Mouse (Mus musculus): ENCODE data around the gene Slc25a53. TPM values are rescaled to one million over a fixed set of nuclear protein-coding genes. Genes with fewer than 3 reads are reported as not detected.
A peak's percentile ranks its signal among the peaks of the same experiment; 100 is the strongest.
"Not testable (repeated sequence)": the region's sequence is repeated elsewhere in the genome, so short reads cannot be mapped to it uniquely, and the experiment has no call there.

Slc25a53 gene
- polyA plus RNA-seq, 1 experiment from 2014 or later, result 12.4 TPM

DNA sequence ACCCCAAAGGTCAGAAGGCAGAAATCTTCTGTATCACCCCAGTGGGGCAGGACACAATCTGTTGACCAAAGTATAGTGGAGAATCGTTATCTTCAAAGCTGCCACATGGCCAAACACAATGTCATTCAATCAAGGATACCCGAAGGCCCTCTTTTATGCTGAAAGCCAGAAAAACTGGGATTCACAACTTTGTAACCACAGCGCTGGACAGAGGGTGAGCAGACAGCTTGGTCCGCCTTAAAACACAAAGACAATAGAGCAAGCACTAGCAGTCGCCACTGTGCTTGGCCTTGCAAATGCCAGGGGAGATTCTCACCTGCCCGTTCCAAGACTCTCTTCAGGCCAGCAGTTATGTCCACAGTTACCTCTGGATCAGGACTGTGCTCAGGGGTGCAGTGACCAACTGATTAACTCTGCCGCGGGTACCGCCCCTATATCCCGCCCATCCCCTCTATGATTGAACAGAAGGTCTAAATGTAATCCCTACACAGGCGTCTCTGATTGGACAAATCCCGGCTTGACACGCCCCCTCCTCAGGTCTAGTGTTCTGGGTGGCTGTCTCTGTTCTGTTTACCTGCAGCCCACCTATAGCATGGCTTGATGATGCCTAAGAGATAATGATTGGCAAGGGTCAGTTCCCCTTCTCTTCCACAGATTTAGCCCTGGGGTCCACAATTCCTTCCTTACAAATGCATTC, 80.4 kb downstream of the Slc25a53 start:
- H3K9me3 ChIP-seq; H3K27ac ChIP-seq (replicated peaks); H3K36me3 ChIP-seq; H3K9ac ChIP-seq (replicated peaks); H3K4me1 ChIP-seq; H3K27me3 ChIP-seq: not testable (repeated sequence)
- peak; percentile 99 for ATAC-seq (ENCODE audit: low FRiP score, low read depth)
- Histone ChIP-seq H3K4me3 (peak overlapping the region; percentile 39), H3K4me2 (replicated peaks) (peak overlapping the region; percentile 45)
- 27% methylated on average over 13 of the region's 13 CpGs for WGBS

GRCm38 (mm10) chrX:136937985-136938384, 100.1 kb downstream of the Slc25a53 start:
- 54% methylated on average over 3 of the region's 3 CpGs for WGBS
- ATAC-seq (ENCODE audit: low FRiP score, low read depth), result no peak
- H3K27me3 ChIP-seq, result no peaks in the 10 kb centered on the region
- no peaks in the 10 kb centered on the region for H3K9me3 ChIP-seq
- no peaks in the 10 kb centered on the region for H3K36me3 ChIP-seq
- no peak overlapping the region for H3K9ac ChIP-seq (replicated peaks)
- H3K4me1 ChIP-seq, result no peaks in the 10 kb centered on the region
- H3K27ac ChIP-seq (replicated peaks), result no peak overlapping the region
- no peak overlapping the region for H3K4me3 ChIP-seq
- H3K4me2 ChIP-seq (replicated peaks), result no peak overlapping the region

Other genes starting within 250 kb of the Slc25a53 start
- gene Plp1, start 215.6 kb downstream of the Slc25a53 start, polyA plus RNA-seq (2016; fragmentation: Nextera tagmentation; extraction: Ambion mirVana), result 8.1 and 9.3 TPM in 2 replicates
- gene Rab9b, start 169.5 kb downstream of the Slc25a53 start, polyA plus RNA-seq (2016; fragmentation: Nextera tagmentation; extraction: Ambion mirVana), result 8.1 and 9.0 TPM in 2 replicates
- gene H2bfm, start 111.0 kb downstream of the Slc25a53 start, polyA plus RNA-seq (2016; fragmentation: Nextera tagmentation; extraction: Ambion mirVana), result not detected in 2 replicates
- 58.2 and 64.8 TPM in 2 replicates for gene Tmsb15b2, start 62.8 kb downstream of the Slc25a53 start, polyA plus RNA-seq (2016; fragmentation: Nextera tagmentation; extraction: Ambion mirVana)
- gene Tmsb15l, start 61.4 kb downstream of the Slc25a53 start, polyA plus RNA-seq (2016; fragmentation: Nextera tagmentation; extraction: Ambion mirVana), result 7.8 and 9.3 TPM in 2 replicates
- gene Tmsb15b1, start 61.4 kb downstream of the Slc25a53 start, polyA plus RNA-seq (2016; fragmentation: Nextera tagmentation; extraction: Ambion mirVana), result 23.9 and 24.7 TPM in 2 replicates
- gene Zcchc18, start 45.1 kb downstream of the Slc25a53 start, polyA plus RNA-seq (2016; fragmentation: Nextera tagmentation; extraction: Ambion mirVana), result 106 and 119 TPM in 2 replicates
- 12.2 and 13.4 TPM in 2 replicates for gene Fam199x, start 11.3 kb upstream of the Slc25a53 start, polyA plus RNA-seq (2016; fragmentation: Nextera tagmentation; extraction: Ambion mirVana)
- gene Esx1, start 83.8 kb upstream of the Slc25a53 start, polyA plus RNA-seq (2016; fragmentation: Nextera tagmentation; extraction: Ambion mirVana), result not detected in 2 replicates

All from midbrain, embryonic 12.5 days (tissue).